Mouse (Mus musculus): ENCODE measurements around the gene Glt1d1. TPM values are rescaled to one million over a fixed set of nuclear protein-coding genes. Genes with fewer than 3 reads are reported as not detected.

The Glt1d1 gene
- polyA plus RNA-seq, 1 experiment from 2014 or later: 1.3 TPM

DNA sequence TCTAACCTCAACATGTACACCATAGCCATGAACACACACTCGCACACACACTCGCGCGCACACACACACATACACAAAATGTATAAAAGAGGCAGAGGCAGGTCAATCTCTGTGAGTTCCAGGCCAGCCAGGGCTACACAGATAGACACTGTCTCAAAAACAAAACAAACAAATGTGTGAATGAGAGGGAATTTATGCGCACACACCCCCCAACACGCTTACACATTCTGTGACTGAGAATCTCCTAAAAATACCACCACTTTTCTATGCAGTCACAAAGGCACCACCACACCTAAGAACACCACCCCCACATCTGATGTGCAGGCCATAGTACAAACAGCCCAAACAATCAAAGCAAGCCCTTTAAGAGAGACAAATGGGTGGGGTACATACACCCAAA, 19.7 kb upstream of the Glt1d1 start:
- Histone ChIP-seq H3K4me1 (peaks cover 47% of the 10 kb centered on the region), H3K4me3 (no peak overlapping the region), H3K27ac (no peak overlapping the region), H3K27me3 (no peaks in the 10 kb centered on the region), H3K9me3 (replicated peaks) (no peaks in the 10 kb centered on the region), H3K9ac (no peak overlapping the region), H3K4me2 (no peak overlapping the region), H3K36me3 (ENCODE audit: poor library complexity, severe bottlenecking) (peaks cover 14% of the 10 kb centered on the region)
- 98% methylated on average over 6 of the region's 6 CpGs for WGBS
- no peak for ATAC-seq

- Histone ChIP-seq H3K4me1 (peaks cover 47% of the 10 kb centered on the region), H3K4me3 (peak overlapping the region; percentile 92), H3K27me3 (no peaks in the 10 kb centered on the region; the same call in 1 of the 2 replicates), H3K27ac (no peak overlapping the region), H3K9me3 (replicated peaks) (no peaks in the 10 kb centered on the region), H3K36me3 (ENCODE audit: poor library complexity, severe bottlenecking) (no peaks in the 10 kb centered on the region), H3K4me2 (peak overlapping the region; percentile 98), H3K9ac (peak overlapping the region; percentile 98)
- ATAC-seq: no peak
- 83% methylated on average over 3 of the region's 3 CpGs for WGBS
These were observed 16.6 kb upstream of the Glt1d1 start for GRCm38 (mm10) chr5:127615459-127615858.

DNA sequence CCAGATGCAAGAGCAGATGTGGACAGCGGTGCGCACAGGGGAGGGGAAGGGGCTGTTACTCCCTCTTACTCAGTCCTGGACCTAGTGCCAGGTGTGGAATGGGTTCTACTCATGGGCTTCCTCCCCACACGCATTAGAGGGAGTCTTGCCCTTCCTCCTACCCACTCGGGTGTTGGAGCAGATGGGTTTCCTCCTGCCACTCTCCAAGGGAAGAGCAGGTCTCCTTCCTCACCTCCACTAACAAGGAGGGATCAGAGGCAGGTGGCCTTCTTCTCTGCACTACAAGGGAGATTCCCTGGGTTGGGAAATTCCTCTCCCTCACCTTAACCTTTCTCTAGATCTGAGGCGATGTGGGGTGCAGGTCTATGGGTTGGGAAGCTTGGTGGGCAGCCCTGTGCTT, 15.9 kb upstream of the Glt1d1 start:
- H3K4me3 ChIP-seq: peak overlapping the region; percentile 92
- H3K36me3 ChIP-seq (ENCODE audit: poor library complexity, severe bottlenecking): no peaks in the 10 kb centered on the region
- 24% methylated on average over 5 of the region's 5 CpGs for WGBS
- no peak overlapping the region for H3K27ac ChIP-seq
- no peaks in the 10 kb centered on the region; the same call in 1 of the 2 replicates for H3K27me3 ChIP-seq
- peak overlapping the region; percentile 98 for H3K9ac ChIP-seq
- ATAC-seq: no peak
- H3K4me2 ChIP-seq: peak overlapping the region; percentile 98
- H3K9me3 ChIP-seq (replicated peaks): no peaks in the 10 kb centered on the region
- H3K4me1 ChIP-seq: peaks cover 40% of the 10 kb centered on the region

DNA sequence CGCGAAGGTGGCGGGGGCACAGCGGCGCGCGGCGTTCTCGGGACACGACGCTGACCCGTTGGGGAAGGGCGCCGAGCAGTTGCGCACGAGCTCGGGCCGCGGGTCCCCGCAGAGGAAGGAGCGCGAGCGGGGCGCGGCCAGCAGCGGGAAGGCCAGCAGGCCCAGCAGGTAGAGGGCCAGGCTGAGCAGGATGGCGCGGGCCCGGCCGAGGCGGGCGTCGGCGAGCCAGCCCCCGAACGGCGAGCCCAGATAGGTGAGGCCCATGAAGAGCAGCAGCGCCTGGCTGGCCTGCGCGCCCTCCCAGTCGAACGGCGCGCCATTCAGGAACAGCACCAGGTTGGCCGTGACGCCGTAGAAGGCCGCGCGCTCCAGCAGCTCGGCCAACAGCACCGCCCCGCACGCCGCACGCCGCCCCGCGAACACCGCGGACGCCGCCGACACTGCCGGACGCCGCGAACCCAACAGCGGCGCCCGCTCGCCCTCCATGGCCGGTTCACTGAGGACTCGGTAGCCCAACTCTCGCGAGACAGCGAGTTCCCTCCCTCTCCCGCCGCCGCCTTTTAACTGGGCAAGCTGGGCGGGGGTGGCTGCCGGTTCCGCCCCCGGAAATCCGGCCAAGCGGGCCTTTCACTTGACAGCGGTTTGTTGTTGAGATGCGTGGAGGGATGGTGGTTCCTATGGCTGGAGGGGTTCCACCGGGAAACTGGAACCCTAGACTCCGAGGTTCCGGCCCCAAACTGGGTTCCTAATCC, 15.0 kb upstream of the Glt1d1 start:
- peaks cover 33% of the 10 kb centered on the region for H3K4me1 ChIP-seq
- H3K9ac ChIP-seq: peak overlapping the region; percentile 98
- no peaks in the 10 kb centered on the region for H3K9me3 ChIP-seq (replicated peaks)
- no peaks in the 10 kb centered on the region; the same call in 1 of the 2 replicates for H3K27me3 ChIP-seq
- H3K27ac ChIP-seq: peak overlapping the region; percentile 63
- under 1% methylated on average over 86 of the region's 91 CpGs for WGBS
- H3K4me3 ChIP-seq: peak overlapping the region; percentile 92
- H3K4me2 ChIP-seq: peak overlapping the region; percentile 98
- ATAC-seq: peak; percentile 96
- no peaks in the 10 kb centered on the region for H3K36me3 ChIP-seq (ENCODE audit: poor library complexity, severe bottlenecking)

- H3K4me1 ChIP-seq: peaks cover 27% of the 10 kb centered on the region
- 79% methylated on average over 3 of the region's 3 CpGs for WGBS
These were observed 13.2 kb upstream of the Glt1d1 start for GRCm38 (mm10) chr5:127618834-127619233.

DNA sequence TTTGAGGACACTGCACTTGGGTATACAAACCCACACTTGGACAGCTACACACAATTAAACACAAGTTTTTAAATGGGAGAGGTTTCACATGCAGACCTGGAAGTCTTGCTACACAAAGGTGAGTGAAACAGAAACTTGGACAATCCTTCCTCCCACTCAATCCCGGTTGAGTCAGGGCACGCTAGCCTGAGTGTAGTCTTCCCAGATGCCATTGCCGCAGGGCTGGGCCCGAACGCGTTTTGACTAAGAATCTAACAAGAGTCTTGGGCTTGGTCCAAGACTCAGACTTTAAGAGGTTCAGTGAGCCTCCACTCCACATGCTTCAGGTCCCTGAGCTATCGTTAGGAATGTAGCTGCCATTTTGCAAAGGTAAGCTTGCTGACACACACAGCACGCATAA, 11.7 kb upstream of the Glt1d1 start:
- H3K27ac ChIP-seq: no peak overlapping the region
- ATAC-seq: no peak
- H3K4me1 ChIP-seq: peaks cover 11% of the 10 kb centered on the region
- no peaks in the 10 kb centered on the region; the same call in 1 of the 2 replicates for H3K27me3 ChIP-seq
- no peaks in the 10 kb centered on the region for H3K36me3 ChIP-seq (ENCODE audit: poor library complexity, severe bottlenecking)
- 79% methylated on average over 8 of the region's 8 CpGs for WGBS
- H3K9me3 ChIP-seq (replicated peaks): no peaks in the 10 kb centered on the region
- H3K4me3 ChIP-seq: no peak overlapping the region
- no peak overlapping the region for H3K4me2 ChIP-seq
- no peak overlapping the region for H3K9ac ChIP-seq

More at GRCm38 (mm10) chr5:127618834-127619233, 13.2 kb upstream of the Glt1d1 start:
- Histone ChIP-seq H3K9ac (no peak overlapping the region), H3K27me3 (no peaks in the 10 kb centered on the region; the same call in 1 of the 2 replicates), H3K27ac (no peak overlapping the region), H3K36me3 (ENCODE audit: poor library complexity, severe bottlenecking) (no peaks in the 10 kb centered on the region), H3K4me2 (no peak overlapping the region), H3K4me3 (no peak overlapping the region), H3K9me3 (replicated peaks) (no peaks in the 10 kb centered on the region)
- ATAC-seq: no peak

- no peak for ATAC-seq
- peaks cover 4% of the 10 kb centered on the region for H3K4me1 ChIP-seq
- H3K4me3 ChIP-seq: no peak overlapping the region
- WGBS: 86% methylated on average over 10 of the region's 10 CpGs
- no peak overlapping the region for H3K4me2 ChIP-seq
- H3K36me3 ChIP-seq (ENCODE audit: poor library complexity, severe bottlenecking): no peaks in the 10 kb centered on the region
- no peak overlapping the region for H3K9ac ChIP-seq
- H3K9me3 ChIP-seq (replicated peaks): no peaks in the 10 kb centered on the region
- H3K27me3 ChIP-seq: no peaks in the 10 kb centered on the region; the same call in 1 of the 2 replicates
- H3K27ac ChIP-seq: no peak overlapping the region
These were observed 11.0 kb upstream of the Glt1d1 start for GRCm38 (mm10) chr5:127621108-127621507.

GRCm38 (mm10) chr5:127624427-127625213, 7.4 kb upstream of the Glt1d1 start:
- ATAC-seq: no peak
- no peak overlapping the region for H3K27ac ChIP-seq
- H3K36me3 ChIP-seq (ENCODE audit: poor library complexity, severe bottlenecking): no peaks in the 10 kb centered on the region
- no peaks in the 10 kb centered on the region; the same call in 1 of the 2 replicates for H3K27me3 ChIP-seq
- H3K4me3 ChIP-seq: no peak overlapping the region
- H3K4me1 ChIP-seq: no peaks in the 10 kb centered on the region
- H3K9ac ChIP-seq: no peak overlapping the region
- no peak overlapping the region for H3K4me2 ChIP-seq
- 87% methylated on average over 10 of the region's 10 CpGs for WGBS
- no peaks in the 10 kb centered on the region for H3K9me3 ChIP-seq (replicated peaks)

GRCm38 (mm10) chr5:127627242-127627641, 4.8 kb upstream of the Glt1d1 start:
- WGBS: 86% methylated on average over 12 of the region's 12 CpGs
- no peak for ATAC-seq
- Histone ChIP-seq H3K4me3 (no peak overlapping the region), H3K36me3 (ENCODE audit: poor library complexity, severe bottlenecking) (no peaks in the 10 kb centered on the region), H3K9me3 (replicated peaks) (no peaks in the 10 kb centered on the region), H3K27ac (no peak overlapping the region), H3K27me3 (no peaks in the 10 kb centered on the region), H3K4me2 (no peak overlapping the region), H3K9ac (no peak overlapping the region), H3K4me1 (no peaks in the 10 kb centered on the region)

- Histone ChIP-seq H3K4me1 (no peaks in the 10 kb centered on the region; the same call in 1 of the 2 replicates), H3K9me3 (replicated peaks) (no peaks in the 10 kb centered on the region), H3K4me3 (peak overlapping the region; percentile 70), H3K27ac (no peak overlapping the region), H3K36me3 (ENCODE audit: poor library complexity, severe bottlenecking) (no peaks in the 10 kb centered on the region), H3K4me2 (peak overlapping the region; percentile 95), H3K27me3 (no peaks in the 10 kb centered on the region), H3K9ac (peak overlapping the region; percentile 72)
- 10% methylated on average over 5 of the region's 5 CpGs for WGBS
- 0 out of 2 replicates have a peak, but pooled peaks have one; percentile 24 for ATAC-seq
These were observed 391 bp upstream of the Glt1d1 start for GRCm38 (mm10) chr5:127631671-127632070.

DNA sequence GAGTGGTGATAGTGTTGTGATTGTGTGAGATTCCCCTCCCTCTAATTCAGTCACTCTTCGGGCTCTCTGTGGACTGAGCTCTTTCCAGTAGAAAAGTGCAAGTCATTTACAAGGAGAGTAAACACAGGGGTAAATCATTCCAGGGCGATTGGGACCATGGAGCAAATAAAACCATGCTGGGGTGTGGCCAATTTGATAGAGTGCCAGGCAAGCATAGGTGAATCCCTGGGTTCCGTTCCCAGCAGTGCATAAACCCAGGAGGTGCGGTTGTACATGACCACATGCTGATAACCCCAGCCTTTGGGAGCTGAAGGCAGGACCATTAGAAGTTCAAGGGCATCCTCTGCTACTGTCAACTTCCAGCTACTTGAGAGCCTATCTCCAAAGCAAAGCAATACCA, 1.1 kb downstream of the Glt1d1 start:
- no peaks in the 10 kb centered on the region; the same call in 1 of the 2 replicates for H3K4me1 ChIP-seq
- no peak overlapping the region for H3K27ac ChIP-seq
- H3K36me3 ChIP-seq (ENCODE audit: poor library complexity, severe bottlenecking): no peaks in the 10 kb centered on the region
- H3K27me3 ChIP-seq: no peaks in the 10 kb centered on the region
- WGBS: 30% methylated on average over 4 of the region's 4 CpGs
- H3K4me2 ChIP-seq: peak overlapping the region; percentile 95
- peak overlapping the region; percentile 70; the same call in 1 of the 2 replicates for H3K4me3 ChIP-seq
- no peak for ATAC-seq
- H3K9me3 ChIP-seq (replicated peaks): no peaks in the 10 kb centered on the region
- H3K9ac ChIP-seq: no peak overlapping the region

GRCm38 (mm10) chr5:127633666-127634065, 1.6 kb downstream of the Glt1d1 start:
- Histone ChIP-seq H3K4me3 (no peak overlapping the region), H3K36me3 (ENCODE audit: poor library complexity, severe bottlenecking) (no peaks in the 10 kb centered on the region), H3K4me2 (peak overlapping the region; percentile 95; the same call in 1 of the 2 replicates), H3K27ac (no peak overlapping the region), H3K9ac (no peak overlapping the region), H3K4me1 (no peaks in the 10 kb centered on the region; the same call in 1 of the 2 replicates), H3K27me3 (no peaks in the 10 kb centered on the region), H3K9me3 (replicated peaks) (no peaks in the 10 kb centered on the region)
- no peak for ATAC-seq
- WGBS: 91% methylated on average over 7 of the region's 7 CpGs

All from forebrain, embryonic 13.5 days (tissue).